Mouse (Mus musculus): ENCODE results near the gene Mapk3. TPM values are rescaled to one million over a fixed set of nuclear protein-coding genes. Genes with fewer than 3 reads are reported as not detected.

The Mapk3 gene
- polyA plus RNA-seq (2012; rRNA removed; ENCODE audit: low replicate concordance), result 300 and 302 TPM in 2 replicates

DNA sequence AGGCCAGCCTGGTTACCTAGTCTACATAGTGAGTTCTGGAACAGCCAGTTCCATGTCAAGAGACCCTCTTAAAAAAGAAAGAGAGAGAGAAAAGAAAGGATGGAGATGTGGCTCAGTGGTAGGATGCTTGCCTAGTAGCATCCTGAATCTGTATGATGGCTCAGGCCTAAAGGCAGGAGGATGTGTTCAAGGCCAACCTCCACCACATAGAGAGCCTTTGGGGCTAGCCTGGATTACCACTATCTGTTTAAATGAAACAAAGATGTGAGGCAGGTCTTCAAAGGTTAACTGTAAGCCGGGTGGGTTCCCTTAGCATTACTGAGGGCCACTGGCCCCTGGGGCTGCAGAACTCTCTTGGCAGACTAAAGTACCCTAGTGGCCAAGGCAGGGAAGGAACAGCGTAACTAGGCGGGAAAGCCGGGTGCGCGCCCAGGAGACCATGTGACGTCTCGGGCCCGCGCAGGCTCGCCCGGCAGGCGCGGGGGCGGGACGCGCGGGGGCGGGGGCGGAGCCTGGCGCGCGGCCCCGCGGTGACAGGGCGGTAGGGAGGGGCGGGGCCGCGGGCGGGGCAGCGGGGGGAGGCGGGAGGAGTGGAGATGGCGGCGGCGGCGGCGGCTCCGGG is at the start of gene Mapk3:
Mapk3 (plus strand) TSS at position 552 of the 622 bp plus-strand sequence.

DNA sequence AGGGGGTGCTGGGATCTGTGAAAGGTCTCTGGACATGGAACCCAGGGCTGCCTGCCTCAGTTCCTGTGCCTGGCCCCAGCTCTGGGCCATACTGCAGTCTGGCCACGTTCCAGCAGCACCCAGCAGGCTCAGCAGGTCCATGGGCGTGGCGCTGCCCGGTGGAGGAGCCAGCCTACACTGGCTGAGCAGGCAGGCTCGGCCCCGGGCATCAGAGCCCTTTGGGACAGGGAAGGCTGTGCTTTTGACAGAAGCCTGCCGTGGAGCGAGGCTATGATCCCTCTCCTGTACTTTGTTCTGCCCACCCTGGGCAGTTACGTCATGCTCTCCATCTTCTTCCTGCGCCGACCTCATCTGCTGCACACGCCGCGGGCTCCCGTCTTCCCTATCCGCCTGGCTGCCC is 6.8 kb downstream of the Mapk3 start, which contains the start of gene Gdpd3:
Gdpd3 (plus strand) TSS at position 134 of the 400 bp plus-strand sequence.

DNA sequence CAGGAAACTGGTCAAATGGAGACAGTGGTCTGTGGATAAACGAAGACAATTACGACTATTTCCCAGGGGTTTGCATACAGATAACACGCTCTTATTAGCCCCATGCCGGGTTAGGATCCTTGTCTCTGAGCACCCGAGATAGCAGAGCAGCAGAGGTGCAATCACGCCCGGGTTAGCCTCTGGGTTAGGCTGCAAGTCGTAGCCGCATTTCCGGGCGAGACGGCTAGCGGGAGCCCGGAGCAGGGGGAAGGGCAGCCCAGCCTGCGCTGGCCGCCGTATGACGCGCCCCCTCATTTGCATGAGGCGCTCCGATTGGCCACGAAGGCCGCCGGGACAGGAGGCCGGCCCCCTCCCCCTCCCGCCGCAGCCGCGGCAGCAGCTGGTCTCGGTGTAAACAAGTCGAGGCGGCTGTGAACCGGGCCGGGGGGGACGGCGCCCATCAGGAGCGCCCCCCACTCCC is 17.2 kb downstream of the Mapk3 start, which contains the start of gene Ypel3:
Ypel3 (plus strand) TSS at position 358 of the 460 bp plus-strand sequence.

DNA sequence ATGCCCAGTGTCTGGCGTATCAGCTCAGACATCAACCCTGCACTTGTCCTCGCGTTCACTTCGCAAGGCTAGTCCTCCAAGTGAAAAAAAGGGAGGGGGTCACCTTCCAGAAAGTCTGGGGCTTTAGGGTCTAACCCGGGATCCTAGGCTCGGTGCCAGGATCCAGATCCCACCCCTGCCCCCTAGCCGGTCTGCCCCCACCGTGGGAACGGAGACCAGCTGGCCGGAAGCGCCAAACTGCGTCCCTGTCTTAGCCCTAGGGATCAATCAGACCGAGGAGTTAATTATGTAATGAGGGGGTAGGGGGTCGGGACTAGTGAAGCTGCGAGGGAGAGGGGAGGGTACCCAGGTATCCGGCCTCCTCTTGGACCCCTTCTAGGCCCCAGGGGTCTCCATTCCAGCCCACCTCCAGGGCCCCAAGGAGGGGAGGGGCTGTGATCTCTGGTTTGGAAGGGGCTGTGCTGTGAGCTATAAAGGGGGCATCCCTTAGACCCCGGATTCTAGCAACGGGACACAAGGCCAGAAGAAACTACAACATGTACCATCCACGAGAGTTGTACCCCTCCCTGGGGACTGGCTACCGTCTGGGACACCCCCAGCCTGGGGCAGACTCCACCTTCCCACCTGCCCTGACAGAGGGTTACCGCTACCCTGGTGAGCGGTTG is 21.7 kb downstream of the Mapk3 start, which contains the start of gene Tbx6:
Tbx6 (plus strand) TSS at position 513 of the 665 bp plus-strand sequence.

DNA sequence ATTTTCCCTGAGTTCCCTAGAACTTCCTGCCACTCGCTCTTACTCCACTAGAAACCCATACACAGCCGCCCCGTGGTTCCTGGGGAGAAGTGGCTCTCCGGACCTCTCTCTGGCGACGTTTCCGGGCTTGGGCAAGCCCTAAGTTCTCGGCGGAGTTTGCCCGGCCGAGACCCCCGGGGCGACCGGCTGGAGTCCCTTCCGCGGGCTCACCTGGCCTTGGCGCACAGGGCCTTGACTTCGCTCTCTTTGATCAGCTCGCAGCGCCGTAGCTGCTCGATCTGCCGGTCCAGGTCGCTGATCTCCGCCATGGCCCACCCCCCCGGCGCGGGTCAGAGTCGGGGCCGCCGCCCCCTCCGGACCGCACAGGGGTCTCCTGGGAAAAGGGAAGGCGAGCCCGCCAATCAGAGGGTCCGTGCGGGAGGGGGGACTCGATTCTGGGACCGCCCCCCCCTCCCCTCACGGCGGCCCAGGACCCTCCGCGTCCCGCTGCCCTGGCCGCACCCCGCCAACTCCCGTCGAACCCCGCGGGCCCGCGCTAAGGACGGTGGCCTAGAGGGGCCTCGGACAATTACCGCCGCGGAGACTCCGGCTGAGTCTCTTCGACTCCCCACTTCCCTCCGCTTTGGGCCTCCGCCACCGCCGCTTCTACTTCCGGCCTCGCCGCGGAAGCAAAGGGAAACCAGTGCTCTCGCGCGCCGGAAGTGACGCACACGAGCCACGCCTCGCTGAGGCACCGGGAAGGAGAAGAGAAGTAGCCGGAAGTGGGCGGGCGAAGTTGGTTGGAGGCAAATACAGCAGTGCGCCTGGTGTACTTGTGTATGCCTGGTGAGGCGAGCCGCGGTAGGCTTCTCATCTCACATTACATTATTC is 32.7 kb downstream of the Mapk3 start, which contains the start of gene Ppp4c:
Ppp4c (minus strand) TSS at position 646 of the 870 bp plus-strand sequence.

DNA sequence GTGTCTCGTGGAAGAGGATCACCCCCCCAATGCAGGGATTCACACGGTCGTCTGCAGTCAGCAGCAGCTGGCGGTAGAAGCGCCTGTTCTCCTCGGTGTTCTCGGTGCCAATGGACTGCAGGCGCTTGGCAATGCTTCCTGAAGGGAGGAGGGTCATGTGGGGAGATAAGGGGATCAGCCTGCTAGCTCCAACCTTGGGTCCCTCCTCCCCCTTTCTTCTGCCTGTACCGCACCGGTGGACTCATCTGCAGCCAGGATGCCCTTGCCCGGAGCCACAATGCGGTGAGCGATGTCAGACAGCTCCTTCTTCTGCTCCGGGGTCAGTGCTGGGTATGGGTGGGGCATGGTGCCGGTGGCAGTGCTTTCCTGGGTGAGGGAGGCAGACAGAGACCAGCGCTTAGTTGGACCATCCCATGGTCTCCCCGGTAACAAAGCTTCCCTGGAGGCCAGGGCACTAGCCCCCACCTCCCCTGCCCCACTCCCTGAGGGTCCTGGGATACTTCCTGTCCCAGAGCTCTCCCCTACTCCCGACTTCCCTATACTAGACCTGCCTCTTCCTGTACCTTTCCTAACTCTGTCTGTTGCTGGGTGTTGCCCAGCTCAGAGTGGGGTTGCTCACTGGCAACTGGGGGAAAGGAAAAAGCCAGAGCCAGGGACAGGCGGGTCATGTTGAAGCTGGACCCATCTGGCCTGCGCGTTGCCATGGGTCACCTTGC is 38.2 kb downstream of the Mapk3 start, which contains the start of gene Fam57b:
Fam57b (plus strand) TSS at position 258 of the 716 bp plus-strand sequence.

Other genes starting within 250 kb of the Mapk3 start
- gene Eif3c, start 193.2 kb upstream of the Mapk3 start, polyA plus RNA-seq (2012; rRNA removed; ENCODE audit: low replicate concordance), result 113 and 137 TPM in 2 replicates
- gene Apobr, start 174.7 kb upstream of the Mapk3 start, polyA plus RNA-seq (2012; rRNA removed; ENCODE audit: low replicate concordance), result 15.7 and 20.1 TPM in 2 replicates
- 62.6 and 86.0 TPM in 2 replicates for gene Cln3, start 173.8 kb upstream of the Mapk3 start, polyA plus RNA-seq (2012; rRNA removed; ENCODE audit: low replicate concordance)
- 0.27 and 0.28 TPM in 2 replicates for gene Il27, start 164.7 kb upstream of the Mapk3 start, polyA plus RNA-seq (2012; rRNA removed; ENCODE audit: low replicate concordance)
- gene Nupr1, start 128.7 kb upstream of the Mapk3 start, polyA plus RNA-seq (2012; rRNA removed; ENCODE audit: low replicate concordance), result 50.9 and 128 TPM in 2 replicates
- gene Sgf29, start 110.3 kb upstream of the Mapk3 start, polyA plus RNA-seq (2012; rRNA removed; ENCODE audit: low replicate concordance), result 42.4 and 47.9 TPM in 2 replicates
- 134 and 428 TPM in 2 replicates for gene Sult1a1, start 83.2 kb upstream of the Mapk3 start, polyA plus RNA-seq (2012; rRNA removed; ENCODE audit: low replicate concordance)
- 46.0 and 59.1 TPM in 2 replicates for gene Bola2, start 64.2 kb upstream of the Mapk3 start, polyA plus RNA-seq (2012; rRNA removed; ENCODE audit: low replicate concordance)
- 25.3 and 25.7 TPM in 2 replicates for gene Slx1b, start 63.8 kb upstream of the Mapk3 start, polyA plus RNA-seq (2012; rRNA removed; ENCODE audit: low replicate concordance)
- gene Coro1a, start 51.8 kb upstream of the Mapk3 start, polyA plus RNA-seq (2012; rRNA removed; ENCODE audit: low replicate concordance), result 53.1 and 109 TPM in 2 replicates
- gene Gdpd3, start 6.7 kb downstream of the Mapk3 start, polyA plus RNA-seq (2012; rRNA removed; ENCODE audit: low replicate concordance), result 87.6 and 213 TPM in 2 replicates
- 325 and 329 TPM in 2 replicates for gene Ypel3, start 17.4 kb downstream of the Mapk3 start, polyA plus RNA-seq (2012; rRNA removed; ENCODE audit: low replicate concordance)
- gene Tbx6, start 21.9 kb downstream of the Mapk3 start, polyA plus RNA-seq (2012; rRNA removed; ENCODE audit: low replicate concordance), result 3.3 and 4.2 TPM in 2 replicates
- 140 and 221 TPM in 2 replicates for gene Ppp4c, start 32.9 kb downstream of the Mapk3 start, polyA plus RNA-seq (2012; rRNA removed; ENCODE audit: low replicate concordance)
- gene Fam57b, start 38.1 kb downstream of the Mapk3 start, polyA plus RNA-seq (2012; rRNA removed; ENCODE audit: low replicate concordance), result 18.0 and 75.6 TPM in 2 replicates
- gene 4930451I11Rik, start 72.0 kb downstream of the Mapk3 start, polyA plus RNA-seq (2012; rRNA removed; ENCODE audit: low replicate concordance), result not detected in 2 replicates
- not detected in 2 replicates for gene Doc2a, start 87.8 kb downstream of the Mapk3 start, polyA plus RNA-seq (2012; rRNA removed; ENCODE audit: low replicate concordance)
- gene Hirip3, start 102.4 kb downstream of the Mapk3 start, polyA plus RNA-seq (2012; rRNA removed; ENCODE audit: low replicate concordance), result 3.5 and 11.6 TPM in 2 replicates
- 47.8 and 60.5 TPM in 2 replicates for gene Ino80e, start 102.8 kb downstream of the Mapk3 start, polyA plus RNA-seq (2012; rRNA removed; ENCODE audit: low replicate concordance)
- 94.6 and 122 TPM in 2 replicates for gene Taok2, start 125.1 kb downstream of the Mapk3 start, polyA plus RNA-seq (2012; rRNA removed; ENCODE audit: low replicate concordance)
- 89.0 and 89.8 TPM in 2 replicates for gene Tmem219, start 163.3 kb downstream of the Mapk3 start, polyA plus RNA-seq (2012; rRNA removed; ENCODE audit: low replicate concordance)
- gene Kctd13, start 169.3 kb downstream of the Mapk3 start, polyA plus RNA-seq (2012; rRNA removed; ENCODE audit: low replicate concordance), result 19.6 and 22.4 TPM in 2 replicates
- 0.23 and 0.63 TPM in 2 replicates for gene Asphd1, start 190.0 kb downstream of the Mapk3 start, polyA plus RNA-seq (2012; rRNA removed; ENCODE audit: low replicate concordance)
- gene Sez6l2, start 191.0 kb downstream of the Mapk3 start, polyA plus RNA-seq (2012; rRNA removed; ENCODE audit: low replicate concordance), result 2.4 and 4.4 TPM in 2 replicates
- 205 and 302 TPM in 2 replicates for gene Cdipt, start 216.3 kb downstream of the Mapk3 start, polyA plus RNA-seq (2012; rRNA removed; ENCODE audit: low replicate concordance)
- 2.7 and 3.1 TPM in 2 replicates for gene Cdiptos, start 216.5 kb downstream of the Mapk3 start, polyA plus RNA-seq (2012; rRNA removed; ENCODE audit: low replicate concordance)